Mouse (Mus musculus): ENCODE data around the gene Ehf. TPM values are rescaled to one million over a fixed set of nuclear protein-coding genes. Genes with fewer than 3 reads are reported as not detected.

Ehf gene
- total RNA-seq, 2 experiments from 2014 or later, result 0.36 to 0.48 TPM

DNA sequence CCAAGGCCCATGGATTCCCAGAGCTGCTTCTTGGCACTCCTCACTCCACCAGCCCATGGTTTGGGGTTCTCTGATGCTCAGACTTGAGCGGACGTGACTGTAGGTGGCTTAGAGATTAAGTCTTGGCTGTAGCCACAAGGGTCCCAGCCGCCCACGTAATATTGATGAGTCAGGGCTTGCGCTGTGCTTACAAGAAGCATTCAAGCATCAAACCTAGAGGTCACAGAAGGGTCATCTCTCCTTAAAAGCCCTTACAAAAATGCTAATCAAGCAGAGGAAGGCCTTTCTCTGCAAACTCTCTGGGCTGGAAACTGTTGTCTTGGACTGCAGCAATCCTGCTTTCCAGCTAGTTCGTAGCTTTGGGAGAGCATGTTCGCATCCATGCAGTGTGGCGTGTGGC, 88.2 kb downstream of the Ehf start:
- DNase-seq, result no peak

DNA sequence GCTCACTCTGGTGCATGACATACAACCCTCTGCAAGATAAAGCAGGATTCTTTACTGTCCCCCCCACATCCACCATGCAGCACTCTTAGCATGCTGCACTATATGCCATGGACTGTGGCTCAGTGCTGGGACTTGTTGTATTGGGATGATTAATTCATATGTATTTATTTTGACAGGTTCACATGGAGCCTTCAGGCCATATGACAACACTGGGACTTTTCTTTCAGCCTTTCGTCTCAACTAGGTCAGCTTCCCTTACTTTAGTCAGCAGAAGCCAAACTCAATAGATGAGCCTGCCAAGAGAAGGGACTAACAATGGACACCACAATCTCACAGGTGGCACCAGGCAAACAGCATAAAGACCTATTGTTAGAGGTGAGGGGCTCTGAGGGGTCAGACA, 89.5 kb downstream of the Ehf start:
- DNase-seq, result no peak

Other genes starting within 250 kb of the Ehf start
- gene Pdhx, start 229.8 kb downstream of the Ehf start, total RNA-seq (2021), result 100 to 1,000 TPM; 118 to 121 TPM
- gene Apip, start 229.6 kb downstream of the Ehf start, total RNA-seq (2021), result 10 to 100 TPM; 54.5 to 61.5 TPM
- not detected for gene Elf5, start 108.4 kb upstream of the Ehf start, total RNA-seq (2021)
- 100 to 1,000 TPM; 371 to 498 TPM for gene Cat, start 181.9 kb upstream of the Ehf start, total RNA-seq (2021)